Mouse (Mus musculus): Measurements from ENCODE around the gene Lactb. TPM values are rescaled to one million over a fixed set of nuclear protein-coding genes. Genes with fewer than 3 reads are reported as not detected.

Gene Lactb
- polyA plus RNA-seq, 1 experiment from 2014 or later: 12.7 TPM

- H3K9me3 ChIP-seq (replicated peaks): no peaks in the 10 kb centered on the region
- H3K4me2 ChIP-seq: no peak overlapping the region
- no peaks in the 10 kb centered on the region for H3K36me3 ChIP-seq
- H3K4me1 ChIP-seq: peaks cover 42% of the 10 kb centered on the region
- no peak overlapping the region for H3K9ac ChIP-seq (replicated peaks)
- 92% methylated on average over 8 of the region's 8 CpGs for WGBS
- H3K27me3 ChIP-seq (replicated peaks): no peaks in the 10 kb centered on the region
- no peak overlapping the region for H3K4me3 ChIP-seq (replicated peaks)
- no peak for ATAC-seq (ENCODE audit: low FRiP score)
- no peak overlapping the region for H3K27ac ChIP-seq (replicated peaks)
Observed at GRCm38 (mm10) chr9:66907126-66907525, 68.2 kb downstream of the Lactb start.

GRCm38 (mm10) chr9:66905990-66906389 lies 69.3 kb downstream of the Lactb start:
- H3K27ac ChIP-seq (replicated peaks): no peak overlapping the region
- no peak overlapping the region for H3K9ac ChIP-seq (replicated peaks)
- H3K4me2 ChIP-seq: no peak overlapping the region
- H3K27me3 ChIP-seq (replicated peaks): no peaks in the 10 kb centered on the region
- ATAC-seq (ENCODE audit: low FRiP score): no peak
- H3K36me3 ChIP-seq: no peaks in the 10 kb centered on the region
- H3K4me3 ChIP-seq (replicated peaks): no peak overlapping the region
- no peaks in the 10 kb centered on the region for H3K9me3 ChIP-seq (replicated peaks)
- 77% methylated on average over 9 of the region's 9 CpGs for WGBS
- peaks cover 33% of the 10 kb centered on the region for H3K4me1 ChIP-seq

Other genes starting within 250 kb of the Lactb start
- gene Aph1b, start 180.0 kb downstream of the Lactb start, polyA plus RNA-seq (2015; fragmentation: Nextera tagmentation; extraction: Ambion mirVana): 16.7 and 18.7 TPM in 2 replicates
- gene Gm10647, start 178.4 kb downstream of the Lactb start, polyA plus RNA-seq (2015; fragmentation: Nextera tagmentation; extraction: Ambion mirVana): 0.36 and 0.49 TPM in 2 replicates
- gene Aph1c, start 140.8 kb downstream of the Lactb start, polyA plus RNA-seq (2015; fragmentation: Nextera tagmentation; extraction: Ambion mirVana): 4.3 and 4.7 TPM in 2 replicates
- 30.8 and 32.1 TPM in 2 replicates for gene Rab8b, start 55.8 kb downstream of the Lactb start, polyA plus RNA-seq (2015; fragmentation: Nextera tagmentation; extraction: Ambion mirVana)
- gene Rps27l, start 29.4 kb downstream of the Lactb start, polyA plus RNA-seq (2015; fragmentation: Nextera tagmentation; extraction: Ambion mirVana): 234 and 310 TPM in 2 replicates
- 230 and 300 TPM in 2 replicates for gene Tpm1, start 73.9 kb upstream of the Lactb start, polyA plus RNA-seq (2015; fragmentation: Nextera tagmentation; extraction: Ambion mirVana)